Mouse (Mus musculus) retina, postnatal 1 day (tissue): ENCODE data around the gene Kdm7a.
A peak's percentile ranks its signal among the peaks of the same experiment; 100 is the strongest.

Experiments
- DNase-seq: peaks from one replicate; pipeline ENCODE4 v3.0.0-alpha.2; 2012

Gene Kdm7a

GRCm38 (mm10) chr6:39205650-39206580 is 674 bp downstream of the Kdm7a start:
- DNase-seq, result peak; percentile 27

GRCm38 (mm10) chr6:39205064-39205649 is 1.4 kb downstream of the Kdm7a start:
- peak; percentile 91 for DNase-seq

DNA sequence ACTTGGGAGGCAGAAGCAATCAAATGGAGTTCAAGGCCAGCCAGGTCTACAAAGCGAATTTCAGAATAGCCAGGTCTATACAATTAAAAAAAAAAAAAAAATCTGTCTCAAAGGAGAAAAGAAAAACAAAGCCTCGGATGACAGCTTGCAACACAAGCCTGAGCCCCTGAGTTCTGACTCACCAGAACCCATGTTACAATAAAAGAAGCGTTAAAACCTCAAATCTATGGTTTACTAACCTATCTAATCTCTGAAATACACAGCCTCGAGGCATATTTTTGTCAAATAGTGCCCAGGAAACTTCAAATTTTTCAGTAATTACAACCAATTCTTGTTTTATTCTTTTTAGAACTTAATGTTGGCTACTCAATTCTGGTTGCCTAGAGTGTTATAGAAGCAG is 2.1 kb downstream of the Kdm7a start:
- no peak for DNase-seq

- no peak for DNase-seq
Measured at GRCm38 (mm10) chr6:39203236-39203635, 3.4 kb downstream of the Kdm7a start.

GRCm38 (mm10) chr6:39193006-39193405 is 13.6 kb downstream of the Kdm7a start:
- no peak for DNase-seq

DNA sequence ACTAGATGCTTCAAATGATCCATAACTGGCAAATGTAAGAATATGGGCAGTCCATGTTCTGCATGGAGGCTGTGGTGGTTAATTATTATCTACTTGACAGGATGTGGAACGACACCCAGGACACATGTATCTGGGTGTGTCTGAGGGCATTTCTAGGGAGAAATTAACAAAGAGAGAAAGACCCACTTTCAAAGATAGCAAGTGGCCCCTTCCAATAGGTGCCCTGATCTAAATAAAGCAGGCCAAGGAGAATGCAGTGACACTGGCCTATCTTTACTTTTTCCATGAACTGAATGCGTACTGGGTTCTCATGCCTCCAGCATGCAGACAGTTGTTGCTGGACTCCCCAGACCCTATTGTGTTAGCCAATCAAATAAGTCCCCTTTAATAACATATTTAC is 15.1 kb downstream of the Kdm7a start:
- no peak for DNase-seq

DNA sequence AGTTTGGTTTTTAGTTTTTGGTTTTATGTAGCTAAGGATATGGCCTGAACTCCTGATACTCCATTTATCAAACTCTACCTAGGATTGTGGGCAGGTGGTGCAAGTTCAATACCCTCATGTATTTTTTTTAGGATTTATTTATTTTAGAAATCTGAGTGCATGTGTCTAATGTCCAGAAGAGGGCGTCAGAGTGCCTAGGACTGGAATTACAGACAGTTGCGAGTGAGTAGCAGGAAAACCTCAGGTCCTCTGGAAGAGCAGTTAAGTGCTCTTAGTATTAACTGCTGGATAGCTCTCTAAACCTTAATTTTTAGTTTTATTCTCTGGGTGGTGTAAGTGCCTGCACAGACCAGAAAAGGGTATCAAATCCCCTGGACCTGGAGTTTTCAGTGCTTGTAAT is 19.4 kb downstream of the Kdm7a start:
- peak; percentile 45 for DNase-seq

DNA sequence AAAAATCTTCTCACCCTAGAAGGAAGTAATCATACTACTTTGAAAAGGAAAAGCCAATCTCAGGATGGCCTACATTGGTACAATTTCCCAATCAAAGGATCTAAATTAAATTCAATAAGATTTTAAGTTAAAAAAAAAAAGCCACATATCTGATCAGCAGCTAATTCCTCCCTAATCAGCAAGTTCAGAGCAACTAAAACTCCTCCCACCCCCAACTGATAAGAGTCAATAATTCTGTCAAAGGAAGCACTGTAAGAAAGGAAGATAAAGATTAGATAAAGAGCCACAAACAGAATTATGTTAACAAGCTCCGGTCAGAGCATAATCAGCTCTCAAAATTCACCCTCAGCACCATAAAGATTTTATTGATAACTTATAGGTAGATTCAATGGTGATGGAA is 37.5 kb downstream of the Kdm7a start:
- no peak for DNase-seq

DNA sequence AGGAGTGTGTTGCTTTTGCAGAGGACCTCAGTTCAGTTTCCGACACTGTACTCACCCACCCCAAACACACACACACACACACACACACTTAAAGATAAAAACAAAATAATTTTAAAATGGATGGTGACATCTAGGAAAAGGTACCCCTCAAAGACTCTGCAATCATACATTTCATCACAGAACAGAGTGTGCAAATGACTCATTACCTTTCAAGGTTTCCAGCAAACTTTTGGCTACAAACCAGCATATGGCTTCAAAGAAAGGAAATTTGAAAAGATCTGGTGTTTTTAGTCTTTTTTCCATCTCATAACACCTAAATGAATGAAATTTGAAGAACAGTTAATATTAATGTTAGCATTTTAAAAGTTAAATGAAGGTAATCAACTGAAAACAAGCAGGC is 41.7 kb downstream of the Kdm7a start:
- no peak for DNase-seq

DNA sequence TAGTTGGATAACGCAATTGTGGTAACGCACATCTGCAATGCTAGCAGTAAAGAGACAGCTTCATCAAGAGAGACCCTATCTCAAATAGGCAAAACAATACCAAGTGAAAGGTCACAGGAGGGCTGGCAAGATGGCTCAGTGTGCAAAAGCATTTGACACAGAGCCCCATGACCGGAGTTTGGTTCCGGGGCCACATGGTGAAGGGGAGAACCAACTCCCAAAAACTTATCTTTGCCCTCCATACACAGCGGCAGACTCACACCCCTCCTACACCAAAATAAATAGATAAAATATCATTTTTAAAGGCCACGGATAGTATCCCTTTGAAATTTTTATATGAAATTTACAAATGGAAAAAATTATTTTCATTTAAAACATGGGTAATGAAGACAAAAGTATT is 44.6 kb downstream of the Kdm7a start:
- DNase-seq, result no peak

- DNase-seq, result peak; percentile 21
Measured at GRCm38 (mm10) chr6:39146041-39146440, 60.5 kb downstream of the Kdm7a start.

- DNase-seq, result no peak
Measured at GRCm38 (mm10) chr6:39132556-39132955, 74.0 kb downstream of the Kdm7a start.

DNA sequence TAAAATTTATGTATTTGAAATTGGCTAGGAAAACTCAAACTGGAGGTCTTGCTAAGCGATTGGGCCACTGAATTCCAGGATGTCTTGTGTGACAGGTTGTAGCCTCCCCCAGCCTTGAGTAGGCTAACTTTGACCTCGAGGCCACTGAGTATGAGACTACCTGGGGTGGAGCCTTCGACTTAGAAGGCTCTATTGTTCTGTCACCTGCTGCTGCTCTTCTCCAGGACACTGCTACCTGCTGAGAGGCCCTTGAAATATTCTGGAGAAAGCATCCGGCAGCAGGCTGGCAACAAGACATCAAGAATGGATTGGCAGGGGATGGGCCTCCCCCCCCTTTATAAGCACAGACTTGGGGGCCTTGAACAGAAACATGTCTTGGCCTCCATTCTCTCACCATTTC is 75.1 kb downstream of the Kdm7a start:
- no peak for DNase-seq

DNA sequence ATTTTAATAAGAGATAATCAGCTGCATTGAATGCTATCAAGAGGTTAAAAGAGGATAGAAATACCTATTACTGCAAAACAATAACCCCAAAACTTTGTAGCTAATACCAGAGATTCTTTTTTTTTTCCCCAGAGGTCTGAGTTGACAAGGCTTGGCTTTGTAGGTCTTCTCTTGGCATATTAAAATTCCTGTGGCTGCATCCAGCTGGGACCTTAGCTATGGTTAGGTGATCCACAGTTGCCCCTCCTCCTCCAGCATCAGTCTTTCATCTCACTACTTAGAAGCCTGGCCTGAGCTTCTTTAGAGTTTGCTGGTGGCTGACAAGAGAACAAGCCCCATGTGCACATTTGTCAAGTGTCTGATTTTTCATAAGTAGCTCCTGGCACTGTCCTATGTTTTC is 81.9 kb downstream of the Kdm7a start:
- DNase-seq, result no peak

- DNase-seq, result no peak
Measured at GRCm38 (mm10) chr6:39120685-39121084, 85.9 kb downstream of the Kdm7a start.

DNA sequence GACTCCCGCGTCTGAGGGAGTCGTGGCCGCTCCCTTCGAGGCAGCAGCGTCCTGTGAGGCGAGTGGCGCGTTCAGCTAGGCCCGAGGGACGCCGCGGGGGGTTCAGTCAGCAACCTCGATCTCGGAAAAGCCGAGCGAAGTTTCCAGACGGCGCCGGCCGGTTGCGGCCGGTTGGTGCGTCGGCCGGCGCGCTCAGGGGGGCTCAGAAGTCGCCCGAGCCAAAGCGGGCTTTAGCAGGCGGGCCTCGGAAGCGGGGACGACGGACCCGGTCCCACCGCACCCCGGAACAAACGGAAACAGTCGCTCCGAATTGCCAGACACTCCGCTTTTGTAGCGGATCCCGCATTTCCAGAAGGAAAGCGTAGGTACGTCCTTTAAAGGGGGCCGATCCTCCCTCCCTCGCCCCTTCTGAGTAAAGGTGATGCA is 88.1 kb downstream of the Kdm7a start:
- DNase-seq, result no peak

DNA sequence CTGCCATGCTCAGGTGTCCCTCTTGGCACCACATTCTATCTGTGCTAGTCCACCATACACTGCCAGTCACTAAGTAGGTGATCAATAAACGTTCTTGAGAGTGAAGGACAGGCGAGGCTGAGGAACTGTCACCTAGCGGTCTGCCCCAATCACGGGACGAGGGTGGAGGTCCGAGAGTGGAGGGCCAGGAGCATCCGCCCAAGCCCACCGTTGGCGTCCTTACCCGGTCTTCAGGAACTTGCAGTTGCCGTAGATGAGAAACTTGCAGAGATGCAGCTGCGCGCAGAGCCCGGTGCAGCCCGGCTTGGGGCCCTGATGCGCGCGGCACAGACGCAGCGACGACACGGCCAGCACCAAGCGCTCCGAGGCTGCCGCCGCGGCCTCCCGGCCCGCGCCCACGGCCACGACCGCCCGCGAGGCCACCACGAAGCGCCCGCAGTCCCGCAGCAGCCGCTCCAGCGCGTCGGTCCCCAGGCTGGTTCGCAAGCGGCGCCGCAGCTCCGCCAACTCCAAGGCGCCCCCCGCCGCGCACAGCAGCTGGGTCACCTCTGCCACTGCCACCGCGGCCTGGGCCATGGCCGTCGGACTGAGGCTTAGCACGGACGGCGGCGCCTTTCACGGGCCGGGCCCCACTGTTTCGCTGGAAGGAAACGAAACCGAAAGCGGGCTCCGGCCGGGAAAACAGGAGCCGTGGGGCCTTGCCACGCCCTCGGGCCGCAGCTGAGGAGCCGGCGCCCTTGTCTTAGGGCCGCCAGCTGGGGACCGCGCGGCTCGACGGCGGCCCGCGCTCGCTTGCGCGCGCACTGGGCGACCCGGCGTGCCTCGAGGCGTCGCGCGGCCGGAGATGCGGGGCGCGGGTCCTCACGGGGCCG is 88.8 kb downstream of the Kdm7a start, which contains the start of gene Parp12:
TSS of gene Parp12 (minus strand) at position 766 of the 872 bp plus-strand sequence.
- DNase-seq, result peak; percentile 89

GRCm38 (mm10) chr6:39115438-39115837 is 91.2 kb downstream of the Kdm7a start:
- no peak for DNase-seq

GRCm38 (mm10) chr6:39113141-39113540 is 93.4 kb downstream of the Kdm7a start:
- no peak for DNase-seq

DNA sequence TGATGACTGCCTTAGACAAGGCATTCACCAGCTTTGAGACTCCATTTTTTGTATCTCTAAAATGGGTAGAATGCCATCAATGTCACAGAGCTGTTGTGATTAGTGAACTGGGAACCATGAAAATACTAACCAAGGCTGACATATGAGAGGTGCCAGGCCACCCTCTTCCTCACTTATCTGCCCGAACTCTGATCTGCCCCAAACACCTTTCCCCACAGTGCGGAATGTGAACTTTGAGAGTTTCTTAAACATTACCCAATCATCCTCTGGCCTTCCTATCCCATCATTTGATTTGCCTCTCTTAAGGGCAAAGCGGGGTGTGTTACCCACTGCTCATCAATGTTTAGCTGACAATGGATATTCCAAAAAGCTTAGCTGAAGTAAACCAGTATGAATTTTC is 93.9 kb downstream of the Kdm7a start:
- DNase-seq, result no peak

DNA sequence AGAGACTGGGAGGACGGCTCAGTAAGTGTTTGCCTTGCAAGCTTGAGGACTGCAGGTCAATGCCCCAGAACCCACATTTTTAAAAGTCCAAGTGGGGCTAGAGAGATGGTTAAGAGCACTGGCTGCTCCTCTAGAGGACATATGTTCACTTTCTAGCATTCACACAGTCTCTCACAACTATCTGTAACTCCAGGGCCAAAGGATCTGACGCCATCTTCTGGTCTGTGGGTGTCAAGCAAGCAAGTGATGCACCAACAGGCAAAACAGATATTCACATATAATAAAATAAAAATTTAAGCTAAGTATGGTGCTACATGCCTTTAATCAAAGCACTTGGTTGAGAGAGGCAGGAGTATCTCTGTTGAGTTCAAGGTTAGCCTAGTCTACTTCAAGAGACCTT is 99.8 kb downstream of the Kdm7a start:
- DNase-seq, result no peak

DNA sequence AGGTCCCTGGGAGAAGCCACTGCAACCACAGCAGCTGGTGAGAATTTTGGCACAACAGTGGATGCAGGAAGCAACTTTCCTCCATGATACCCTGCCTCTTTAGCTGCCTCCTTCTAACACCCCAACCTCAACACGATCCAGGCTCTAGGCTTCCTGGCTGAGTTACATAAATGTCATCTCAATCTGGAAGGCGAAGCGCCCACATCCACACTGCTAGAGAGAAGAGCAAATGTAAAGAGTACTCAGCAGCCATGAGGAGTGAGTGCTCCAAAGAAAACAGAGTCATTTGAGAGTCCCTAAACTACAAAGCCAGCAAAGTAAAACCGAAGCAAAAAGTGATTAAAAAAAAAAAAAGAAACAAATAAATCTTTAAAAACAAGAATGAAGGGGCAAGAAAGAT is 102.0 kb downstream of the Kdm7a start:
- no peak for DNase-seq
